Mouse (Mus musculus) hindbrain, embryonic 11.5 days (tissue): ENCODE results near the gene Iqck. TPM values are rescaled to one million over a fixed set of nuclear protein-coding genes. Genes with fewer than 3 reads are reported as not detected.

ENCODE experiments used
- ATAC-seq: fragments of 200-750 bp; cut with Nextera tagmentation; 2 replicates; pipeline ENCODE4 v1.8.0; 2017; ENCODE audit warnings: mild to moderate bottlenecking, moderate TSS enrichment, moderate library complexity; ENCODE audit not compliant: low FRiP score
- DNase-seq: peaks from one replicate; pipeline ENCODE4 v3.0.0-alpha.2; 2015; ENCODE audit warnings: low spot score
- H3K27ac ChIP-seq: fragments of 300-500 bp; sonication (generic); 2 replicates; pipeline ENCODE4 v1.5.1; 2014; ENCODE audit warnings: mild to moderate bottlenecking, low read depth, low read length
- H3K27me3 ChIP-seq: fragments of 300-500 bp; sonication (generic); 2 replicates; pipeline ENCODE4 v1.6.1; 2014; ENCODE audit warnings: mild to moderate bottlenecking, low read length, moderate library complexity, mixed read lengths; ENCODE audit not compliant: control insufficient read depth, insufficient read depth
- H3K36me3 ChIP-seq: fragments of 300-500 bp; sonication (generic); 2 replicates; pipeline ENCODE4 v1.6.1; 2014; ENCODE audit warnings: mild to moderate bottlenecking, low read length, moderate library complexity, mixed read lengths; ENCODE audit not compliant: control insufficient read depth, insufficient read depth
- H3K4me1 ChIP-seq: fragments of 300-500 bp; sonication (generic); replicated peaks from 2 replicates; pipeline ENCODE4 v1.6.1; 2014; ENCODE audit warnings: low read length, mixed read lengths; ENCODE audit not compliant: control insufficient read depth, insufficient read depth
- H3K4me2 ChIP-seq: fragments of 300-500 bp; sonication (generic); replicated peaks from 2 replicates; pipeline ENCODE4 v1.6.1; 2014; ENCODE audit warnings: mild to moderate bottlenecking, low read depth, low read length
- H3K4me3 ChIP-seq: fragments of 300-500 bp; sonication (generic); 2 replicates; pipeline ENCODE4 v1.5.1; 2014; ENCODE audit warnings: low read depth, low read length
- H3K9ac ChIP-seq: fragments of 300-500 bp; sonication (generic); 2 replicates; pipeline ENCODE4 v1.6.1; 2014; ENCODE audit warnings: low read depth, low read length
- H3K9me3 ChIP-seq: fragments of 300-500 bp; sonication (generic); 2 replicates; pipeline ENCODE4 v1.6.1; 2016; ENCODE audit warnings: low read length; ENCODE audit not compliant: control insufficient read depth
- WGBS: fragments of 180-500 bp; shearing (Covaris S2); extraction: QIAGEN DNeasy Blood & Tissue Kit; methylation state at CpG from one replicate; pipeline ENCODE4 v1.1.7; 2014; 5-methylcytosine and 5-hydroxymethylcytosine counted together
- polyA plus RNA-seq: library from polyadenylated mRNA; unstranded; fragments of >200 nt; fragmentation: Nextera tagmentation; extraction: Ambion mirVana; gene quantifications from 2 replicates; pipeline ENCODE4 v1.2.1, GENCODE M21; 2014

The Iqck gene
- polyA plus RNA-seq, 1 experiment from 2014 or later: 4.0 TPM

GRCm38 (mm10) chr7:118979121-118979520, 123.6 kb downstream of the Iqck start:
- peaks cover 17% of the 10 kb centered on the region; the same call in 1 of the 2 replicates for H3K36me3 ChIP-seq
- no peaks in the 10 kb centered on the region for H3K27me3 ChIP-seq
- H3K9me3 ChIP-seq: no peaks in the 10 kb centered on the region
- no peak for ATAC-seq
- no peak overlapping the region for H3K9ac ChIP-seq
- WGBS: 93% methylated on average over 7 of the region's 7 CpGs
- peaks cover 2% of the 10 kb centered on the region; the same call in 1 of the 2 replicates for H3K4me1 ChIP-seq
- no peak for DNase-seq
- no peak overlapping the region for H3K27ac ChIP-seq
- H3K4me3 ChIP-seq: no peak overlapping the region
- no peak overlapping the region for H3K4me2 ChIP-seq

GRCm38 (mm10) chr7:118979708-118980107, 124.2 kb downstream of the Iqck start:
- 93% methylated on average over 9 of the region's 9 CpGs for WGBS
- DNase-seq: no peak

GRCm38 (mm10) chr7:118981346-118981745, 125.8 kb downstream of the Iqck start:
- Histone ChIP-seq H3K9me3 (no peaks in the 10 kb centered on the region), H3K27me3 (no peaks in the 10 kb centered on the region), H3K27ac (no peak overlapping the region), H3K4me1 (no peaks in the 10 kb centered on the region; the same call in 1 of the 2 replicates), H3K4me3 (no peak overlapping the region), H3K36me3 (peaks cover 14% of the 10 kb centered on the region; the same call in 1 of the 2 replicates), H3K9ac (no peak overlapping the region), H3K4me2 (no peak overlapping the region)
- DNase-seq (no peak), ATAC-seq (no peak)
- WGBS: 91% methylated on average over 4 of the region's 4 CpGs

More at GRCm38 (mm10) chr7:118979708-118980107, 124.2 kb downstream of the Iqck start:
- Histone ChIP-seq H3K4me3 (no peak overlapping the region), H3K9me3 (no peaks in the 10 kb centered on the region), H3K27me3 (no peaks in the 10 kb centered on the region), H3K27ac (no peak overlapping the region), H3K4me1 (peaks cover 2% of the 10 kb centered on the region; the same call in 1 of the 2 replicates), H3K4me2 (no peak overlapping the region), H3K9ac (no peak overlapping the region), H3K36me3 (peaks cover 17% of the 10 kb centered on the region; the same call in 1 of the 2 replicates)
- no peak for ATAC-seq

GRCm38 (mm10) chr7:118981831-118982230, 126.3 kb downstream of the Iqck start:
- Histone ChIP-seq H3K9me3 (no peaks in the 10 kb centered on the region), H3K4me1 (no peaks in the 10 kb centered on the region; the same call in 1 of the 2 replicates), H3K4me3 (no peak overlapping the region), H3K4me2 (no peak overlapping the region), H3K27me3 (no peaks in the 10 kb centered on the region), H3K36me3 (peaks cover 14% of the 10 kb centered on the region; the same call in 1 of the 2 replicates), H3K9ac (no peak overlapping the region), H3K27ac (no peak overlapping the region)
- no peak for DNase-seq
- ATAC-seq: no peak
- 93% methylated on average over 5 of the region's 5 CpGs for WGBS

- Histone ChIP-seq H3K4me2 (no peak overlapping the region), H3K9me3 (no peaks in the 10 kb centered on the region), H3K9ac (no peak overlapping the region), H3K4me1 (no peaks in the 10 kb centered on the region; the same call in 1 of the 2 replicates), H3K27ac (no peak overlapping the region), H3K27me3 (no peaks in the 10 kb centered on the region), H3K4me3 (no peak overlapping the region), H3K36me3 (peaks cover 14% of the 10 kb centered on the region; the same call in 1 of the 2 replicates)
- no peak for ATAC-seq
- DNase-seq: no peak
- 89% methylated on average over 4 of the region's 4 CpGs for WGBS
These were observed 127.0 kb downstream of the Iqck start for GRCm38 (mm10) chr7:118982586-118982985.

- no peaks in the 10 kb centered on the region for H3K4me1 ChIP-seq
- H3K4me2 ChIP-seq: no peak overlapping the region
- H3K4me3 ChIP-seq: no peak overlapping the region
- H3K9ac ChIP-seq: no peak overlapping the region
- WGBS: 94% methylated on average over 19 of the region's 19 CpGs
- no peaks in the 10 kb centered on the region for H3K9me3 ChIP-seq
- DNase-seq: no peak
- peaks cover 10% of the 10 kb centered on the region; the same call in 1 of the 2 replicates for H3K36me3 ChIP-seq
- H3K27me3 ChIP-seq: no peaks in the 10 kb centered on the region
- no peak overlapping the region for H3K27ac ChIP-seq
- no peak for ATAC-seq
These were observed 128.4 kb downstream of the Iqck start for GRCm38 (mm10) chr7:118983961-118984360.

GRCm38 (mm10) chr7:118985786-118986185, 130.2 kb downstream of the Iqck start:
- Histone ChIP-seq H3K4me1 (peaks cover 2% of the 10 kb centered on the region), H3K27me3 (no peaks in the 10 kb centered on the region), H3K9ac (no peak overlapping the region), H3K27ac (no peak overlapping the region), H3K36me3 (peaks cover 10% of the 10 kb centered on the region; the same call in 1 of the 2 replicates), H3K9me3 (no peaks in the 10 kb centered on the region), H3K4me3 (no peak overlapping the region), H3K4me2 (no peak overlapping the region)
- WGBS: 79% methylated on average over 4 of the region's 4 CpGs
- DNase-seq: no peak
- ATAC-seq: no peak

- H3K4me2 ChIP-seq: no peak overlapping the region
- DNase-seq (no peak), ATAC-seq (peak; percentile 21; the same call in 1 of the 2 replicates)
- H3K4me1 ChIP-seq: peaks cover 6% of the 10 kb centered on the region
- 67% methylated on average over 4 of the region's 4 CpGs for WGBS
- peaks cover 10% of the 10 kb centered on the region; the same call in 1 of the 2 replicates for H3K36me3 ChIP-seq
- H3K4me3 ChIP-seq: no peak overlapping the region
- no peak overlapping the region for H3K27ac ChIP-seq
- H3K9ac ChIP-seq: no peak overlapping the region
- no peaks in the 10 kb centered on the region for H3K27me3 ChIP-seq
- H3K9me3 ChIP-seq: no peaks in the 10 kb centered on the region
These were observed 130.8 kb downstream of the Iqck start for GRCm38 (mm10) chr7:118986369-118986768.

- Histone ChIP-seq H3K4me2 (no peak overlapping the region), H3K4me1 (peaks cover 18% of the 10 kb centered on the region), H3K27me3 (no peaks in the 10 kb centered on the region), H3K9ac (no peak overlapping the region), H3K27ac (no peak overlapping the region), H3K4me3 (no peak overlapping the region), H3K9me3 (no peaks in the 10 kb centered on the region), H3K36me3 (no peaks in the 10 kb centered on the region)
- 83% methylated on average over 5 of the region's 5 CpGs for WGBS
- DNase-seq (no peak), ATAC-seq (no peak)
These were observed 133.8 kb downstream of the Iqck start for GRCm38 (mm10) chr7:118989275-118989856.
